Mouse (Mus musculus) urinary bladder, adult 18-20 months (tissue): Measurements from ENCODE around the gene Msn.

Experiments used
- DNase-seq, 2 experiments: peaks; one replicate each; pipeline ENCODE4 v3.0.0; 2022; ENCODE audit warnings: low spot score in 2 of 2, mixed read lengths in 2 of 2

Msn gene

GRCm38 (mm10) chrX:96095509-96096499 lies at the start of gene Msn:
TSS of gene Msn (plus strand) at chrX:96096042.
- DNase-seq: peak; percentile 32 to 53

- DNase-seq: peak in 1 of 2 experiments; percentile 1
Measured at GRCm38 (mm10) chrX:96052798-96053197, 43.0 kb upstream of the Msn start.

- DNase-seq: no peak
Measured at GRCm38 (mm10) chrX:96077747-96078146, 18.1 kb upstream of the Msn start.

- DNase-seq: no peak
Measured at GRCm38 (mm10) chrX:96086259-96086658, 9.6 kb upstream of the Msn start.

GRCm38 (mm10) chrX:96096513-96097210 lies 820 bp downstream of the Msn start:
- DNase-seq: no peak

- DNase-seq: no peak
Measured at GRCm38 (mm10) chrX:96097491-96097970, 1.7 kb downstream of the Msn start.

GRCm38 (mm10) chrX:96099003-96099402 lies 3.2 kb downstream of the Msn start:
- DNase-seq: no peak

- peak in 1 of 2 experiments; percentile 6 for DNase-seq
Measured at GRCm38 (mm10) chrX:96107427-96108291, 11.8 kb downstream of the Msn start.

- DNase-seq: no peak
Measured at GRCm38 (mm10) chrX:96113106-96113634, 17.3 kb downstream of the Msn start.

GRCm38 (mm10) chrX:96115501-96115900 lies 19.7 kb downstream of the Msn start:
- DNase-seq: no peak

GRCm38 (mm10) chrX:96117366-96117765 lies 21.5 kb downstream of the Msn start:
- no peak for DNase-seq

- DNase-seq: no peak
Measured at GRCm38 (mm10) chrX:96119997-96120396, 24.2 kb downstream of the Msn start.

- no peak for DNase-seq
Measured at GRCm38 (mm10) chrX:96121912-96122311, 26.1 kb downstream of the Msn start.

GRCm38 (mm10) chrX:96126803-96127202 lies 31.0 kb downstream of the Msn start:
- no peak for DNase-seq

GRCm38 (mm10) chrX:96130139-96130538 lies 34.3 kb downstream of the Msn start:
- DNase-seq: no peak

GRCm38 (mm10) chrX:96130663-96131062 lies 34.8 kb downstream of the Msn start:
- DNase-seq: no peak

- DNase-seq: peak in 1 of 2 experiments; percentile 11
Measured at GRCm38 (mm10) chrX:96133260-96133659, 37.4 kb downstream of the Msn start.

GRCm38 (mm10) chrX:96134243-96134661 lies 38.4 kb downstream of the Msn start:
- DNase-seq: no peak

GRCm38 (mm10) chrX:96134840-96135580 lies 39.2 kb downstream of the Msn start:
- no peak for DNase-seq

GRCm38 (mm10) chrX:96135581-96135980 lies 39.7 kb downstream of the Msn start:
- DNase-seq: no peak
